Mouse (Mus musculus) spleen, adult 2 months (tissue): ENCODE data around the gene Lamb1. TPM values are rescaled to one million over a fixed set of nuclear protein-coding genes. Genes with fewer than 3 reads are reported as not detected.

Experiments used
- DNase-seq, 2 experiments: peaks; one replicate each; pipeline versions ENCODE4 v3.0.0 to v3.0.0-alpha.2; 2012 to 2021; ENCODE audit warnings: low spot score in 2 of 2, low read depth in 1 of 2
- H3K27ac ChIP-seq: fragments of 200-500 bp; 2 replicates; pipeline ENCODE4 v1.5.1; 2012; ENCODE audit warnings: low read length, inconsistent platforms; ENCODE audit not compliant: insufficient read depth
- H3K27me3 ChIP-seq: fragments of 200-500 bp; 2 replicates; pipeline ENCODE4 v1.6.1; 2012; ENCODE audit warnings: mild to moderate bottlenecking, moderate library complexity, low read length, inconsistent platforms; ENCODE audit not compliant: control insufficient read depth, insufficient read depth
- H3K36me3 ChIP-seq: fragments of 200-500 bp; 2 replicates; pipeline ENCODE4 v1.6.1; 2012; ENCODE audit warnings: mild to moderate bottlenecking, low read length, inconsistent platforms; ENCODE audit not compliant: control insufficient read depth, insufficient read depth
- H3K4me1 ChIP-seq: fragments of 200-500 bp; 2 replicates; pipeline ENCODE4 v1.6.1; 2011; ENCODE audit warnings: inconsistent platforms; ENCODE audit not compliant: control insufficient read depth, insufficient read depth, insufficient read length
- H3K4me3 ChIP-seq: fragments of 200-500 bp; 2 replicates; pipeline ENCODE4 v1.5.1; 2011; ENCODE audit warnings: mild to moderate bottlenecking, inconsistent platforms; ENCODE audit not compliant: insufficient read depth, insufficient read length; ENCODE audit errors: extremely low read depth
- CTCF ChIP-seq: fragments of 200-500 bp; IDR thresholded peaks from 2 replicates; pipeline ENCODE4 v1.5.1; 2011; ENCODE audit warnings: mild to moderate bottlenecking, inconsistent platforms; ENCODE audit not compliant: insufficient read depth, insufficient read length, insufficient replicate concordance; ENCODE audit errors: extremely low read depth
- POLR2A ChIP-seq: fragments of 200-500 bp; IDR thresholded peaks from 2 replicates; pipeline ENCODE4 v1.6.1; 2011; ENCODE audit warnings: low read depth, low read length, inconsistent platforms
- WGBS: fragments of 180-500 bp; shearing (Covaris S2); methylation state at CpG from one replicate; pipeline ENCODE4 v1.1.7; 2018; 5-methylcytosine and 5-hydroxymethylcytosine counted together
- polyA plus RNA-seq: library from polyadenylated mRNA; depleted of rRNA; stranded (reverse); fragments of >200 nt; gene quantifications from 2 replicates; pipeline ENCODE4 v1.2.3, GENCODE M21; 2012

The Lamb1 gene
- polyA plus RNA-seq, 1 experiment: 1.5 TPM

DNA sequence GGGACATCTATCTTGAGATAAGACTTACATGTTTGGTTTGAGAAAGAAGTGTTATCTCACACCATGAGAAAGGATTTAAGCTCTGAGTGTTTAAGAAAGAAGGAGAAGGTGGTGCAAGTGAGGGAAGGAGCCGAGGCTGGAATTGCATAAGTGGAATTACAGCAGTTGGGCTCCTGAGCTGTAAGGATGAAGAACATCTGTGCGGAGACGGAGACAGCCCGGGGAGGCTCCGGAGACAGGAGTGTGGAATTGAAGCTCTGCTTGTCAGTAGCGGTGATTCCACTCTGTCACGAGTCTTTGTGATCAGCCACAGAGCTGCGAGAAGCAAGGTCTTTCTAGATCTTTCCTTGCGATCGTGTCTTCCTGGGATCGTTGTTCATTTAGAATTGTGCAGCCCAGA is 30.0 kb downstream of the Lamb1 start:
- Histone ChIP-seq H3K27ac (no peak overlapping the region), H3K27me3 (no peaks in the 10 kb centered on the region), H3K36me3 (no peaks in the 10 kb centered on the region), H3K4me3 (no peak overlapping the region), H3K4me1 (no peaks in the 10 kb centered on the region)
- no peak for DNase-seq
- 93% methylated on average over 11 of the region's 11 CpGs for WGBS
- no peak for TF ChIP-seq POLR2A
- TF ChIP-seq CTCF: no peak

DNA sequence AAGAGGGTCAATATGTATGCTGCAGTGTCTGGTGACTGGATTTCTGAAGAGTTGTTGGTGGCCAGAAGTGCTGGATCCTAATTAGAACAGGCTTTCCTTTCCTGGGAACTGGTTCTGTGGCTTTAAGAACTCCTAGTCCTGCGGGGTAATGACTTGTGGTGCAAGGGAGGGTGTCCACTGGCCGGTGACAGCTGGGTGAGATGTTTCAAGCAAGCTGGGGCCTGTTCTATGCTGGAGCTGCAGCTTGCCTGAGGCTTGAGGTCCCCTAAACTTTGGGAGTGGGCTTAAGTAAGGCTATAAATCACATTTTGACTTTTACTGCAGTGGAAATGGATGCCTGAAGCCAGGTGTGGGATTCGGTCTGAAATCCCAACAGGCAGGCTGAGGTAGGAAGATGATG is 30.5 kb downstream of the Lamb1 start:
- Histone ChIP-seq H3K4me3 (no peak overlapping the region), H3K27me3 (no peaks in the 10 kb centered on the region), H3K4me1 (no peaks in the 10 kb centered on the region), H3K36me3 (no peaks in the 10 kb centered on the region), H3K27ac (no peak overlapping the region)
- DNase-seq: no peak
- TF ChIP-seq CTCF: no peak
- no peak for TF ChIP-seq POLR2A
- WGBS: 72% methylated on average over 3 of the region's 3 CpGs

DNA sequence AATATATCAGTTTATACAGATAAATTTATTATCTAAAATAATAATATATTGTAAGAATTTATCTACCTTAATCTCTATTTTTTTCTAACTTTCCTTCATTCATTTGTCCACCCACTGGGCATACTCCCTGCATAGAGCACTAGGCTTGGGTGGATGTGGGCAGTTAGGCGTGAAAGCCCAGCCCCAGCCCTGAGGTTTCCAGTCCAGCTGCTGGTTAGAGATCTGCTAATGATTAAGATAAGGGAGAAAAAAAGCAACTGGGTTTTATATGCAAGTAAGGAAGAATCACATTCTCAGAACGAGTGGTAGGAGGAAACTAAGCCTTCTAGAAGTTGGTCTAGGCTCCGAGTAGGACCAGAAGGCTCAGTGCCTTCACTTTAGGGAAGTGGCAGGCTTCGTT is 31.1 kb downstream of the Lamb1 start:
- Histone ChIP-seq H3K4me3 (no peak overlapping the region), H3K4me1 (no peaks in the 10 kb centered on the region), H3K36me3 (no peaks in the 10 kb centered on the region), H3K27ac (no peak overlapping the region), H3K27me3 (no peaks in the 10 kb centered on the region)
- DNase-seq: no peak
- TF ChIP-seq CTCF (no peak), POLR2A (no peak)
- WGBS: 42% methylated on average over 4 of the region's 4 CpGs

DNA sequence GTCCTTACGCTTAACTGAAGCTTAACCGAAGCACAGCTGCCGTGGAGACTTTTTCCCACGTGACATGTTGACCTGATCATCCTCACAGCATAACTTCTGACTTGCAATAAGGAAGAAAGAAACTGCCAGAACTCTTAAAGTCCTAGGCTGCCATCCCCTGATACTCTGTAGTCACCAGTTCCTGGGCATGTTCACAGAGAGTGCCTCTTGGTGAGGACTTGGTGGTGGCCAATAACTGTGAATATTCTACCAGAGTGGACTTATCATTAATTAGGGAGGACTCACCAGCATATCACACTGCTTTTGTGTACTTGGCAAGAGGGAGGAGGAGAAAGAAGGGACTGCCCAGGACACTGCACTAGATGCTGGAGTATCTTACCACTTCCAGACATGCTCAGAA is 33.1 kb downstream of the Lamb1 start:
- H3K4me1 ChIP-seq: no peaks in the 10 kb centered on the region
- no peak overlapping the region for H3K27ac ChIP-seq
- TF ChIP-seq POLR2A (no peak), CTCF (no peak)
- no peak for DNase-seq
- no peak overlapping the region for H3K4me3 ChIP-seq
- H3K36me3 ChIP-seq: no peaks in the 10 kb centered on the region
- WGBS: 90% methylated on average over 4 of the region's 4 CpGs
- H3K27me3 ChIP-seq: no peaks in the 10 kb centered on the region

DNA sequence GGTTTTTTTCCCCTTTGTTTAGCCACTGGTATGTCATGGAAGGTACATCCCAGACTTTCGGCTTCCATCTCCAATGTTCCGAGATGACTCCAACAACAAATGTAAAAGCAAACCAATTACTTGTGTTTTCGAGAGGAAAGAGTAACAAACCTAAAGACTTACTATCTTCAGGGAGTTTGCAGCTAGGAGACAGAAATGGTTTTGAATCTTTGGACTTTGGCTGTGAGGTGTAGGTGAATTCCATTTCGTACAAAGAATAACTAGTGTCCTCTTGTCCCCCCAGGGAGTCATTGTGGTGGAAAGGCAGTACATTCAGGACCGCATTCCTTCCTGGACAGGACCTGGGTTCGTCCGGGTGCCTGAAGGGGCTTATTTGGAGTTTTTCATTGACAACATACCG is 33.5 kb downstream of the Lamb1 start:
- Histone ChIP-seq H3K4me3 (no peak overlapping the region), H3K27me3 (no peaks in the 10 kb centered on the region), H3K36me3 (no peaks in the 10 kb centered on the region), H3K27ac (no peak overlapping the region), H3K4me1 (no peaks in the 10 kb centered on the region)
- WGBS: 87% methylated on average over 8 of the region's 8 CpGs
- DNase-seq: no peak
- no peak for TF ChIP-seq POLR2A
- no peak for TF ChIP-seq CTCF

DNA sequence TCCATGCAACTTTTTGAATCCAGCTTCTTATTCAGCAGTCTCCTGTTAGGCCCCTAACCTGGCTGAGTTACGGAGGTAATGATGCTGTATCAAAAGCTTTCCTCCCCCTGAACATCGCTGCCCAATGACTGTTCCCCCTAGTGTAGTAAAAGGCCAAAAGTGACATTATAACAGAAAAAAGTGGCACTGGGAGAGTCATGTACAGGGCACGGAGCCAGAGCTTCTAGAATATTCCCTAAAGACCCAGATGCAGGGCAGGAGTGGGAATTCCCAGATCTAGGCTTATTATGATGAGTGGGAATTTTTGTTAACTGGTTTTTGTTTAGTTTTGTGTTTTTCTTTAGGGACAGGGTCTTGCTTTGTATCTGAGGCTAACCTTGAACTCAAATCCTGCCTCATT is 34.1 kb downstream of the Lamb1 start:
- TF ChIP-seq POLR2A (no peak), CTCF (no peak)
- Histone ChIP-seq H3K36me3 (no peaks in the 10 kb centered on the region), H3K4me1 (no peaks in the 10 kb centered on the region), H3K27ac (no peak overlapping the region), H3K4me3 (no peak overlapping the region), H3K27me3 (no peaks in the 10 kb centered on the region)
- WGBS: 91% methylated on average over 3 of the region's 3 CpGs
- no peak for DNase-seq

DNA sequence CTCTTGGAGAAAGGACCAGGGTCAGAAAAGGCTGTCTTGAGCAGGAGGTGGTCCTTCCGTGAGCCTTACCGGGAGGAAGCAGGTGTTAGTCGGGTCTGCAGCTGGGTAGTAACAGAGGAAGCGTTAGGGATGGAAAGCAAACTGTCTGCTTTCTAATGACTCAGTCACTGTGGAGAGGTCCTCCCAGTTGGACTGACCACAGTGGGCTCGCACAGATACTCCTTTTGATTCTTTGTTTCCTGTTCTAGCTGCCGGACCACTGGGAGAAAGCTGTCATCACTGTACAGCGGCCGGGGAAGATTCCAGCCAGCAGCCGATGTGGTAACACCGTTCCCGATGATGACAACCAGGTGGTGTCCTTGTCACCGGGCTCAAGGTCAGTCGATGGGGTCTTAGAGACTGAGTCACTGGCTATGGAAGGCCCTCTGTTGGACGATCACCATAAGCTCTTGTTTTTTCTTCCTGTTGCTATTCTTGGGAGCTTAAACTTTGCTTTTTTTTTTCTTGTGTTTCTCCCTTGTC is 34.7 kb downstream of the Lamb1 start:
- Histone ChIP-seq H3K36me3 (no peaks in the 10 kb centered on the region), H3K4me1 (no peaks in the 10 kb centered on the region), H3K4me3 (no peak overlapping the region), H3K27ac (no peak overlapping the region), H3K27me3 (no peaks in the 10 kb centered on the region)
- 81% methylated on average over 14 of the region's 14 CpGs for WGBS
- DNase-seq: no peak
- TF ChIP-seq CTCF: no peak
- no peak for TF ChIP-seq POLR2A

DNA sequence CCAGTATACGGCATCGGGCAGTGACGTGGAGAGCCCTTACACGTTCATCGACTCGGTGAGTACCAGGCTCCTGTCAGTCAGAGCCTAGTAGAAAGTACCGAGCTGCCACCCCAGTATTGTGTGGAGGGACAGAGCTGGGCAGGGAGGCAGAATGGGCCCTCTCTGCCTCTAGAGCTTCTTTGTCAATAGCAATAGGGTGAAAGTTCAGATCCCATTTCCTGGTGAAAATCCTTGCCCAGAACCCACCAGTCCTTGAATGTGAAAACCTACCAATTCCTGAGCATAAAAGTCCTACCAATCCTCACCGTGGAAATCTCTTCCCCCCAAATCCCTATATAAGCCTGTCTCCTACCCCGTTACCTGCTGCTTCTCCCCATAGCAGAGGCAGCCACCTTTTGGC is 35.2 kb downstream of the Lamb1 start:
- Histone ChIP-seq H3K27me3 (no peaks in the 10 kb centered on the region), H3K4me1 (no peaks in the 10 kb centered on the region), H3K27ac (no peak overlapping the region), H3K4me3 (no peak overlapping the region), H3K36me3 (no peaks in the 10 kb centered on the region)
- WGBS: 94% methylated on average over 9 of the region's 9 CpGs
- no peak for TF ChIP-seq CTCF
- TF ChIP-seq POLR2A: no peak
- DNase-seq: no peak
